Mouse (Mus musculus) neutrophil, adult 65 days (primary cell): Measurements from ENCODE around the gene Olfr1307. TPM values are rescaled to one million over a fixed set of nuclear protein-coding genes. Genes with fewer than 3 reads are reported as not detected.

Experiments
- total RNA-seq: library from RNA; stranded (reverse); gene quantifications from 2 replicates; pipeline ENCODE4 v1.2.4, GENCODE M21; 2023

Gene Olfr1307
- 0.06 and 0.09 TPM in 2 replicates for total RNA-seq

GRCm38 (mm10) chr2:111949340-111949739 is at the start of gene Olfr1307:
Gene Olfr1307, minus strand, starts transcription at chr2:111949440.

DNA sequence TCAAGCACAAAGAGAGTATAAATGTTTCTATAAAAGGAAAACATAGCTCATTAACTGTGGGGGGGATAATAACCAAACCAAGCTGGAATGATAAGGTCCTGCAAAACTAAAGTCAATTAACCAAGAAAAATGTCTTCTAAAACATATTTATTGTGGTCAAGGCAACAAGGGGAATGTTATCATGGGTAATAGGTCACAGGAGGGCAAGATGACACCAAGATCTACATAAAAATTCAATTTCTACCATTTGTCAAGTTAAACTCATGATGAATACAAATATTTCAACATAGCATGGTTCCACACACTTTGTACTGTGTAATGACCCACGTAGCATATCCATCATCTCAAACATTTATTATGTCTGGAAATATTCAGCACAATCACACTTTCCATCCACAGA is 40.9 kb upstream of the Olfr1307 start, which contains the start of gene Olfr1309:
Gene Olfr1309, minus strand, starts transcription at position 101 of the 400 bp plus-strand sequence.

DNA sequence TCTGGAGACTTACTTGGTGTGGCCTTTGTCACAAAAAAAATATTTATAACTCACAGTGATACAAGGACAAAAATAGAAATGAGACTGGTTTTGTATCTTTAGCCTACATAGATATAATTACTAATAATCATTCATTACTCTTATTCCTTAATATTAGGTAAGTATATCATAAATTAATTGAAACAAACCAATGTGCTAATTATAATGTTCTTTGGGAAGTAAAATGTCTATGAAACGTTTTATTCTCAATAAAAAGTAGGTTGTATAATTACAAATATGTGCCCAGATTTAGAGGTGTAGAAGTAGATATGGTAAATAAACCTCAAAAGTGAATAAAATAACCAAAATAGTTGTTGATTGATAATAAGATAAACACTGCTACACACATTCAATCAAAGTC is 15.6 kb upstream of the Olfr1307 start, which contains the start of gene Olfr1308:
Gene Olfr1308, minus strand, starts transcription at position 101 of the 400 bp plus-strand sequence.

GRCm38 (mm10) chr2:111916171-111916570 is 33.1 kb downstream of the Olfr1307 start, which contains the start of gene Olfr1306:
Gene Olfr1306, minus strand, starts transcription at chr2:111916271.

Other genes starting within 250 kb of the Olfr1307 start
- not detected in 2 replicates for gene Olfr1301, start 198.4 kb downstream of the Olfr1307 start, total RNA-seq
- gene Olfr1302, start 172.0 kb downstream of the Olfr1307 start, total RNA-seq: not detected in 2 replicates
- gene Olfr1303, start 129.1 kb downstream of the Olfr1307 start, total RNA-seq: not detected in 2 replicates
- gene Olfr1305, start 72.3 kb downstream of the Olfr1307 start, total RNA-seq: not detected in 2 replicates
- not detected in 2 replicates for gene Olfr1306, start 33.2 kb downstream of the Olfr1307 start, total RNA-seq
- gene Olfr1308, start 15.5 kb upstream of the Olfr1307 start, total RNA-seq: not detected in 2 replicates
- gene Olfr1309, start 40.8 kb upstream of the Olfr1307 start, total RNA-seq: not detected in 2 replicates
- gene Olfr1310, start 63.3 kb upstream of the Olfr1307 start, total RNA-seq: not detected in 2 replicates
- gene Olfr1311, start 75.0 kb upstream of the Olfr1307 start, total RNA-seq: not detected in 2 replicates
- gene Olfr1312, start 100.8 kb upstream of the Olfr1307 start, total RNA-seq: not detected in 2 replicates
- gene Olfr1313, start 128.4 kb upstream of the Olfr1307 start, total RNA-seq: not detected in 2 replicates
- gene Olfr1314, start 147.3 kb upstream of the Olfr1307 start, total RNA-seq: not detected in 2 replicates
- not detected in 2 replicates for gene Olfr1315-ps1, start 166.0 kb upstream of the Olfr1307 start, total RNA-seq
- gene Olfr1316, start 185.5 kb upstream of the Olfr1307 start, total RNA-seq: not detected in 2 replicates
- gene Olfr1317, start 190.9 kb upstream of the Olfr1307 start, total RNA-seq: not detected in 2 replicates
- not detected in 2 replicates for gene Olfr1318, start 204.8 kb upstream of the Olfr1307 start, total RNA-seq